Mouse (Mus musculus) neutrophil, adult 5-6 weeks (primary cell): Measurements from ENCODE around the gene Cacna1c. TPM values are rescaled to one million over a fixed set of nuclear protein-coding genes. Genes with fewer than 3 reads are reported as not detected.

Experiments
- ATAC-seq: fragments of 151-379, 151-347 bp; 2 replicates; pipeline ENCODE4 v1.8.0; 2017; ENCODE audit warnings: mild to moderate bottlenecking, moderate TSS enrichment; ENCODE audit not compliant: insufficient number of reproducible peaks, poor library complexity, low FRiP score, severe bottlenecking; ENCODE audit errors: extremely low read depth
- total RNA-seq: library from RNA; stranded (forward); fragments of 200-1000 nt; gene quantifications from 2 replicates; pipeline ENCODE4 v1.2.3, GENCODE M21; 2017

The Cacna1c gene
- total RNA-seq, 1 experiment from 2014 or later, result 0.12 TPM

DNA sequence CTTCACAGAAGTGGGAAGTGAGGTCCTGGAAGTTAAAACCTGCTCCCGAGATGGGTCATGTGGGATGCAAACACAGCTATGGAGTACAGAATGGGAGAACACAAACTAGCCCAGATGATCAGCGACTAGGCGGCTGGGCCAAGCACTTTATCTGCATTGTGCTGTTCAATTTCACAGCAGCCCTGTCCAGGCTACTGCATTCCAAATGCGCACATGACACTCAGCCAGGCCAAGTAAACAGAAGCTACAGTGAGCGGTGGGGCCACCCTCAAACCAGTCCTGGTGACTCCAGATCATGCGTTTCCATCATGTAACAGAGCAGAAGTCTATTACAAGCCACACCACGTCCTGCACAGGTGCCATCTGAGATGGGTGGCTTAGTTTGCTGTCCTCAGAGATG is 376.6 kb downstream of the Cacna1c start:
- ATAC-seq, result no peak

DNA sequence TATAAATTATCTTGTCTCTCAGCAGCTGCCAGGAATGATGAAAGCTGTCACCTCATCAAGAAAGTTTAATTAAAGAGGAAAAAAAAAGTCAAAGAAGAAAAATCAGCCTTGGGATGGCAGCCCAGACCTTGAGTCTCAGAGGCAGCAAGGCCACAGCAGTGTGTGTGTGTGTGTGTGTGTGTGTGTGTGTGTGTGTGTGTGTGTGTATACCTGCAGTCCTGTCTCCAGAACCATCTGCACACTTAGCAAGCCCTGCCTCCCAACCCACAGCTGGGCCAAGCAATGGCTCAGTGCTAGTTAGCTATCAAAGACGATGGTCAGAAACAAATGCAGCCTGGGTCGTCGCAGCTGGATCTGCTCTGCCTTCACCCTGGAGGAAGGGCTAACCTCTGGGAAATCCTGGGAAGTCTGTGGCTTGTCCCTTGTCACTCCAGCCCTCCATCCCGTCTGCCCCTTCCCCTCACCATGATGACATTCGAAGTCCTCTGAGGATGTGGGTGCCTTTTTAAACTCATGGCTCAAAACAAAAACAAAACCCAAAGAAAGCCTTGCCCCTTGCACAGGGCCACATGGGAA is 378.2 kb downstream of the Cacna1c start:
- no peak for ATAC-seq

GRCm38 (mm10) chr6:118816253-118816652 is 380.0 kb downstream of the Cacna1c start:
- no peak for ATAC-seq

GRCm38 (mm10) chr6:118812556-118812955 is 383.7 kb downstream of the Cacna1c start:
- no peak for ATAC-seq

DNA sequence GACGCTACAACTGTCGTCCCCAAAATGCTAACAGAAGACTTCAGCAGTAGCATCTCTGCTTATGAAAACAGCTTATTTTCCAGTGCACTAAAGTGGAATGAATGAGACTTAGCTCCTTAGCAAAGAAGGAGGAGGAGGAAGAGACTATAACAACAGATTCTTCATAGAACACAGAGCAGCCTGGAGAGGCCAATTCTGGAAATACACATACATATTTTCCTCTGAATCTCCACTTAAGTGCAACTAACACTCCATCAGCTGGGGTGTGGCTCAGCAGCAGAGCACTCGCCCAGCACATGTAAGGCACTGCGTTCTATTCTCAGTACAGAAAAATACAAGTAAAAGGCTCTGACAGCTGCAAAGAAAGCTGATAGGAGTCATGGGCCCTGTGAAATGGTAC is 384.2 kb downstream of the Cacna1c start:
- ATAC-seq, result no peak

DNA sequence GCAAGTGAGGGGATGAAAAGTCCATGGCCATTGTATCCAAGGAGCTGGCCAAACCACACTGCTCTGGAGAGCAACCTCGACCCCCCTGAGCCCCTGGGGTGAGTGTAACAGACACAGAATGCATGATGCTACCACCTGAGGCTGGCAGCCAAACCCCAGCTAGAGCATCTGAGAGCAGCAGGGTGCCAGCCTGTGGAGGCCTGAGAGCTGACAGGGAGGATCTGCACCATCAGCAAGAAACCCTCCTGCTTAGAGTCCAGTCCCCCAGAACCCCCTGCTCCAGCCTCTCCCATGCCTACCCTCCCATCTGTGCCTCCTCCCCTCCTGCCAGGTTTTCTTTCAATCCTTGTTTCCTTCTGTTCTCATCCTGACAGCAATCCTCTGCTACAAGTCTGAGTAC is 385.4 kb downstream of the Cacna1c start:
- ATAC-seq, result no peak

- ATAC-seq, result no peak
Measured at GRCm38 (mm10) chr6:118805139-118805538, 391.1 kb downstream of the Cacna1c start.

- ATAC-seq, result no peak
Measured at GRCm38 (mm10) chr6:118802286-118802685, 393.9 kb downstream of the Cacna1c start.

DNA sequence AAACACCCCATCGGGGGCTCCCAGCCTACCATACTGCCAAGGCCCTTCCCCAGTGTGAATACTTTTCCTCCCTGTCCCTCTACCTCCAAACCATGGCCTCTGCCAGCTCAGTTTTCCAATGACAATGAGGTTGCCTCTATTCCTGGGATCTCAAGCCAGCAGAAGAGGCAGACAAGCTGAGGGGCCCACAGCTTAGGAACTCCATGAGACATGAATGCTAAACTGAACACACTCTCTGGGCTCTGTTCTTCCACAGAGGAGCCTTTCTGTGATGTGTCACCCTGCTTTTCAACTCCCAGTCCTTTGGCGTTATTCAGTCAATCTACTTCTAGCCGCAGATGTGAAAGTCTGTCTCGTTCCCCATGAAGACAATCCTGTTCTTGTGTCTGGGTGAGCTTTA is 399.8 kb downstream of the Cacna1c start:
- no peak for ATAC-seq

DNA sequence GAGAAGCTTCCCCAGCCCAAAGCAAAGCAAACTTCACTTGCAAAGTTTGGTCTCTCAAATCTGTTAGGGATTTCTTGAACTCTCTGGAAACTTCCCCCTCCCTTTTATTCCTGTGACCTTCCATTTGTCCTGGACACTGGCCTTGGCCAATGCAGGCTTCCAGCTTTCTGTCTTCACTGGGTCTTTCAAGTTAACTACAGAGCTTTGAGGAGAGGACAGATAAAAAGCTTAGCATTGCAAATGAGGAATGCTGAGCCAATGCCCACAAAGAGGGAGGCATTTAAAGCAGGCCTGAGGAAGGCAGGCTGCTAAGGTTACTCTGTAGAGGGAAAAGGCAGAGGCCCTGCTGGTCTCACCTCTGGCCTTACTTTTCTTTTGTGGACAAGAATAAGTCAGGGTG is 400.5 kb downstream of the Cacna1c start:
- ATAC-seq, result no peak

DNA sequence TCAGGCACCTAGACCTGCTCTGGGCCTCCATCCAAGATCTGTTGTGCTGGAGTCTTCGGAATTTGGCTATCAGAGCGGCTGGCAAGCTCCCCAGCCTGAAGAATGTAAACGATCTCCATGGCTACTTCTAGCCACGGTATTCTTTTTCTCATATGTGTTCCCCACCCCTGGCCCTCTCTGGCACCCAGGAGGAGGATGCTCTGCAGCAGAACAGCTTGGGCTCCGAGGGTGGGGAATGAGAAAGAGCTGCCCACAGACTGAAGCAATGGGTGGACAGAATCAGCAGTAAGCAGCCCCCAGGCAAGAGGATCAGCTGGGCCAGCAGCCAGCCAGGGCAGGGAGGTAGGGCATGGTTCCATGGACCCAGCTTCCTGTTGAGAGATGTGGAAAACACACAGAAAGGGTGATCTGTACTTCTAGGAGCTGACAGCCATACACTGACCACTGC is 404.3 kb downstream of the Cacna1c start:
- no peak for ATAC-seq

DNA sequence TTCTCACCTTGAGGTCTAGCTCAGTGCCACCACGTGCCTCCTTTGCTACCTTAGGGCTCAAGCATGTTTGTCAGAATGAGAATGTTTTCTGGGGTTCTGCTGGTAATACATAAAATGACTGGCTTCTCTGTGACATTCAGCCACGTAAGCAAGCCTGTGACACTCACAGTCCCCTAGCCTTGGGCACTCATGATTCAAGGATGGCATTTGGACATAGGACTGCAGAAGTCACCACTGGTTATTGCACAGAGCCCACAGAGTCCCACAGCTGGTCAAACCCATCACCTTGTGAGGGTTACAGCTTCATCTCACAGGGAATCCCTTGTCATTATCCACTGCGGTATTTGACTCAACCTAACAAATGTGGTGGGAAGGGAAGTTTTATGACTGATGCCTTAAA is 408.3 kb downstream of the Cacna1c start:
- ATAC-seq, result no peak

DNA sequence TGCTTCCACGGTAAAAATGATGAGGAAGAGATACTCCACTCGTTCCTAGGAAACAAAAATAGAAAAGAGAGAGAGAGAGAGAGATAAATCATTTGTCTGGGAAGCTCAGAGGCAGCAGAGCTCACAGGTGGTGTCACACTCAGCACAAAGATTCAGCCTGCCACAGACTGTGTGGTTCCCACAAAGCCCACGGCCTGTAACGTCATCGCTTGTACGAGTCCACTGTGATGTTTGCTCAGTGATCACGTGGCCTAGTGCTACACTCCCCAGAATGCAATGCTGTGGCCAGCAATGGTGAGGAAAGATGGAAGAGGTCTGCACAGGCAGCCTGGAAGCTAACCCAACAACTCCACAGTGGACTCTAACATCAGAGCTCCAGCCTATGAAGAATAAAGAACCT is 415.9 kb downstream of the Cacna1c start:
- ATAC-seq, result no peak

- ATAC-seq, result no peak
Measured at GRCm38 (mm10) chr6:118779201-118779600, 417.0 kb downstream of the Cacna1c start.

- ATAC-seq, result no peak
Measured at GRCm38 (mm10) chr6:118777457-118777856, 418.8 kb downstream of the Cacna1c start.

DNA sequence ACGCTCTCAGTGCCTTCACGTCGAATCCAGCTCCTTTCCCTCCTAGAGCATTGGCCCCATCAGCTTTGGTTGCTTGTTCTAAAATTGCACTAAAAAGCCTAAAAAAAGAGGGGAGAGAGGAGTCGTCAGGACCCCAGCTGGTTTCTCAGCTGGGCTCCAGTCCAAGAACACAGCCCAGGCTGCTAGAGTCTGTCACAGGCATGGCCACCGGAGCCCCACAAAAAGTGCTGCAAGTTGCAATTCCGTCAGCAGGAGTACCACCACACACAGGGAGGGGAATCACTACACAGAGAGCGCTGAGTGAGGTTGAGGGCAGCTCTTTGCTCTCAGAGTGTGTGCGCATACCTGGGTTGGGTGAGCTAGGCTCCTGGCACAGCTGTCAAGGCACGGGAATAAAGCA is 419.8 kb downstream of the Cacna1c start:
- ATAC-seq, result no peak

GRCm38 (mm10) chr6:118772581-118772980 is 423.6 kb downstream of the Cacna1c start:
- ATAC-seq, result no peak

DNA sequence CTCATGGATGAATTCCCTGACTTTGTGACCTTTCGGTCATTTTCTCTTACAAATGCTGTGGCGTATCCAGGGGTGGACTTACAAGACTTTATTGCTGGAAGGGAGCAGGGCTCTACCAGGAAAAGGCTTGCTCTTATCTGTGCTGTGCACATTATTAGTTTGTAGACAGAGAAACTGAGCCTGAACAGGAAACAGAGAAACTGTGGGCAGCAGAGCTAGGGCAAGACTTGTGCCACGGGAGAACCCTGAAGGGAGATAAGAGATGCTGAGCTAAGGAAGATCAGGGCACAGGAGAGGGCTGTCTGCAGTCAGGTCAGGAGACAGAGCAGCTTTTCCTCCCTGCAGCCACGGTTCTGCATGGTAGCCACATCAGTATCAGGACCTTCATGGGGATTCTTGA is 425.1 kb downstream of the Cacna1c start:
- ATAC-seq, result no peak

DNA sequence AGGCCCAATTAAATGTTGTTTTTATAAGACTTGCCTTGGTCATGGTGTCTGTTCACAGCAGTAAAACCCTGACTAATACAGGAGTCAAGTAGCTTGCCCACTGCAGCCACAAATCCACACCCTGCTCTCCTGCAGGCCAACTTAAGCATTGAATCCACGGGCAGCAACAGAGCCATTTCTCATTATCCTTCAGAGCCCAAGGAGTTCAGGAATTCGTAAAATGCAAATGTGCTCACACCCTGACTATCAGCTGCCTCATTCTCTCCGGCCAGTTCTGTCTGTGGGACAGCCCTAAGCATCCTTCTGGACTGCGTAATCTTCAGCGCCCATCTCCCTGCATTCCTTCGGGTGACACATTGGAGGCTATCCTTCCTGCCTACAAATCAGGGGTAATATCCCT is 425.8 kb downstream of the Cacna1c start:
- ATAC-seq, result no peak

DNA sequence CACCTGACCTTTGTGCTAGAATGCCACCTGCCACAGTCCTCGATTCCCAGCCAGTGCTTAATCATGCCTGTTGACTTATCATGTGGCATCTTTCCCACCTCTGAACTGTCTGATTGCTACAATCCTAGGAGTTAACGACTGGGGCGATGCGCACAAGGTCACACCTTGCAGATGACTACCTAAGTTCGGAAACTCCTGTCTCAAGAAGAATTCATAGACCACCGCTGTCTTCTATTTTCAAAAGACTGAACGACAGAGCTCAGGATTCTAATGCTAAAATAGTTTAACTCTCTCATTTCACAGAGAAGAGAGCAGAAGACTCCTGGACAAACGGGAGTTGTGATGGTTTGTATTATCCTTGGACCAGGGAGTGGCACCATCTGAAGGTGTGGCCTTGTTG is 426.4 kb downstream of the Cacna1c start:
- no peak for ATAC-seq

GRCm38 (mm10) chr6:118767698-118768097 is 428.5 kb downstream of the Cacna1c start:
- ATAC-seq, result no peak
